Mouse (Mus musculus): ENCODE results near the gene Npr2.

DNA sequence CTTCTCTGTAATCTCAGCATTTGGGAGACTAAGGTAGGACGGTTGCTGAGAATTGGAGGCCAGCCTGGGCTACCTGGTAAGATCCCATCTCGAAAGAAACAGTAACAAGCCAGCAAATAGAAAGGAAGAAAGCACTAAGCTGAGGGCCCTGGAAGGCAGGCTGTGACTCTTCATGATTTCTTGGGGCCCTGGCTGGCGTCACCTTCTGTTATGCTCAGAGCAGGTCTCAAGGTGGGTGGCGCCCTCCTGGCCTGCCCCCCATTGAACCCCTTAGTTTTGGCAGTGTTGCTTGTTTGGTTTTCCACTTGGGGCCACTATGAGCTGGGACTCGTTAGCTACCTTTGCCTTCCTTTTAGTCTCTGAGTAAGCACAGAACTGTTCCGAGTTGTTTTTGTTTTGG is 5.0 kb downstream of the Npr2 start:
- TF ChIP-seq POLR2A (IDR thresholded peaks at IDR 0.05; ENCODE audit: insufficient read depth, low read depth, low read length): no peak
- no peak for TF ChIP-seq CTCF (IDR thresholded peaks at IDR 0.05)
- no peak for TF ChIP-seq EP300 (IDR thresholded peaks at IDR 0.05; ENCODE audit: insufficient read depth, low read depth, low read length)
